Mouse (Mus musculus) neutrophil, adult 5-6 weeks (primary cell): ENCODE results near the gene Stk10. TPM values are rescaled to one million over a fixed set of nuclear protein-coding genes. Genes with fewer than 3 reads are reported as not detected.

Source experiments
- ATAC-seq: fragments of 151-379, 151-347 bp; 2 replicates; pipeline ENCODE4 v1.8.0; 2017; ENCODE audit warnings: mild to moderate bottlenecking, moderate TSS enrichment; ENCODE audit not compliant: insufficient number of reproducible peaks, poor library complexity, low FRiP score, severe bottlenecking; ENCODE audit errors: extremely low read depth
- total RNA-seq: library from RNA; stranded (forward); fragments of 200-1000 nt; gene quantifications from 2 replicates; pipeline ENCODE4 v1.2.3, GENCODE M21; 2017

Stk10 gene
- total RNA-seq, 1 experiment from 2014 or later: 193 TPM

GRCm38 (mm10) chr11:32519354-32519753 is 13.8 kb upstream of the Stk10 start:
- no peak for ATAC-seq

DNA sequence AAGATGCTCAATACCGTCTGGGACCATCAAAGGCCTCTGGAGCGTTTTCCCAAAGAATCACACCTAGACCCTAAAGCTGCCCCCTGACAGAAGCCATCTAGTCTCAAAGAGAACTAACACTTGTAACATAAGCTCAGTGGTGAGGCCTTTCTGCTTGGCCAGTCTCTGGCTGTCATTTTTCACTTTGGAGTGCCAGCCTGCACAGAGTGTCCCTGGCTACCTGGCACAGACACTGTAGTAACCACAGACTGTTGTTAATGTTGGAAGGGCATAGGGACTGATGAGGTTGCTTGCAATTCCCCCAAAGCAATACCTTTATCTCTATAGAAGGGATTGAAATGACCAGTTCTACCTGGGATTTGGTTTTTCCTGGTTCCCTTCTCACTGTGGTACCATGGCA is 11.9 kb upstream of the Stk10 start:
- no peak for ATAC-seq

- ATAC-seq: no peak
Measured at GRCm38 (mm10) chr11:32524122-32524920, 8.8 kb upstream of the Stk10 start.

GRCm38 (mm10) chr11:32527006-32527405 is 6.1 kb upstream of the Stk10 start:
- no peak for ATAC-seq

- no peak for ATAC-seq
Measured at GRCm38 (mm10) chr11:32530151-32530550, 3.0 kb upstream of the Stk10 start.

GRCm38 (mm10) chr11:32531871-32532764 is 987 bp upstream of the Stk10 start, which contains the start of gene Efcab9:
Gene Efcab9 (minus strand): TSS chr11:32532081.
- ATAC-seq: no peak

DNA sequence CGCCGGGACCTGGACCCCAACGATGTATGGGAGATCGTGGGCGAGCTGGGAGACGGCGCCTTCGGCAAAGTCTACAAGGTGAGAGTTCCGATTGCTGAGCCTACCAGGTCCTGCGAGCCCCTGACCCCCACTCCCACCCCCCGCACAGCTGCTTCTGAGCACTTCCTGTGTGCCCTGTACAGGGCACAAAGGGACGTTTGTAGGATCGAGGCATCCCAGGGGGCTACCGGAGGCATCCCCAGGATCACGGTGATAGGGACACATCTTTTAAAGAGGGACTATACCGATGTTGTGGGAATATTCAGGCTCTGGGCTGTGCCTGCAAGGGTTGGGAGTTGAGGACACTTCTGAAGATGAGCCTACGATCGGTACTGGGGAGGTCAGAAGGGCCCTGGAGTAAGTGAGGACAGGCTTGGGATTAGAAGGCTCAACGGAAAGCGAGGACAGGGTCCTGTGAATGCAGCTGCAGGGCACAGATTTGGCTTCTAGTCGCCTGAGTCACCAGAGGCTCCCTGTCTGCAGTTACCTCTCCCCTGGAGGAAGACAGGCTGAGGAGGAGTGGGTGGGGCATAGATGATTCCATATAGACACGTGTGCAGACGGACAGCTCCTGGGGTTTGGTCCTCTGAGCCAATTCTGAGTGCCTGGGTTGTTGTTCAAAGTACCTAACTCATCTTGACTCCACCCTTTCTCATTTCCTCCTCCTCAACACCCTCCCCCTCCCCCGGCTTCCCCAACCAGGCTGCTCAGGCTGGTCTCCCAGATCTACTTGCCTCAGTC is 567 bp downstream of the Stk10 start:
- ATAC-seq: peak; percentile 79

DNA sequence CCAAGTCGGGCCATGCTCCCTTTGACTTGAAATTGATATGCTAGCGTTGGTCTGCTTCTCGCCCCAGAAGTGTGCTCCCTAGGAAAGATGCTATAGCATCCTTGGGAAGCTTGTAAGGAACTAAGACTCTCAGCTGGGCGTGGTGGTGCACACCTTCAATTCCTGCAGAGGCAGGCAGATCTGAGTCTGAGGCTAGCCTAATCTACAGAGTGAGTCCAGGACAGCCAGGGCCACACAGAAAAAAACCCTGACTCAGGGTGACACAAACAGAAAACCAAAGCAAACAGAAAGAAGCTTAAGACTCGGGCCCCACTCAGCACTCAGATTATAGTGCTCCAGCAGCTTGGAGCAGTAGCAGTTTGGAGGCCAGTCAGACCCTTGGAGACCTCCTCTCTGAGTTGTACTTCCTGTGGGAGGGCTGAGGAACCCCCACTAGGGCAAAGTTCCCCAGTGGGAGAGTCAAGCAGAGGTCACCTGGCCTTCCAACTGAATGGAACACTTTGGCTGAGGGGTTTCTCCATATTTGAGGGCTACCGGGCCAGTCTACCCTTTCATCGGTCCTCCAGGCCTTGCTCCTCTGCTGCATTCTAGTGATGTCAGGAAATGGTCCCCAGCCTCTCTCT is 1.5 kb downstream of the Stk10 start:
- no peak for ATAC-seq

- no peak for ATAC-seq
Measured at GRCm38 (mm10) chr11:32535646-32536045, 2.5 kb downstream of the Stk10 start.

DNA sequence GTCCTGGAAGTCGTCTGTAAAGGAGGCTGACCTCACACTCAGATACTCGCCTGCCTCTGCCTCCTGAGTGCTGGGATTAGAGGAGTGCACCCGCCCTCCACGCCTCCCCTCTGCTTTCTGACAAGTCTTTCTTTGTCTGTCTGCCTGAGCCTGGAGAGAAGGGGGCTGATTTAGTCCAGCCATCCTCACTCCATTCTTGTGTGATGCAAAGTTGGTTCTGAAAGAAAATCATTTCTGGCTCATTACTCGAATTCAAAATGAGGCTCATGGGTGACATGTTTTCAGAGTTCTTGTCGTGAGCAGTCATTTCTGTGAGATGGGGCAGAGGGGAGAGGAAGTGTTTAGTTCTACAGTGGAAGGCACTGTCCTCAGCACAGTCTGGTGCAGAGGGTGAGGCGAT is 3.8 kb downstream of the Stk10 start:
- no peak for ATAC-seq

GRCm38 (mm10) chr11:32538435-32538834 is 5.3 kb downstream of the Stk10 start:
- ATAC-seq: no peak

GRCm38 (mm10) chr11:32538846-32539245 is 5.7 kb downstream of the Stk10 start:
- ATAC-seq: peak; percentile 4; the same call in 1 of the 2 replicates

DNA sequence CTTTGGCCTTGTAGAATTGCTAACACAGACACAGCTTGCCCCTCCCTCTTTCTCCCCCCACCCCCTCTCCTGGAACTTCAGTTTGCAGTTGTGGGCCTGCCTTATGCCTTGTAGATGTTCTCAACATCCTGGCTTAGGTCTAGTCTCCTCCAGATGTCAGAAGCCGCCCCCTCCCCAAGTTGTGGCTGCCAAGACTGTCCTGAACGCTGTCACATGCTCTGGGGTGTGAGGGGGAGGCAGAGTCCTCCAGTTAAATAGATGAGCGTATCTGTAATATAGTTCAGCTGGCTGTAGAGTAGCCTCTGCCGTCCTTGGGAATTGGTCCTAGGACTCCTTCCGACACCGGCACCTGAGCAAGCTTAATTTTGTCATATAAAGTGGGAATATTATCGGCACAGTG is 6.6 kb downstream of the Stk10 start:
- no peak for ATAC-seq

DNA sequence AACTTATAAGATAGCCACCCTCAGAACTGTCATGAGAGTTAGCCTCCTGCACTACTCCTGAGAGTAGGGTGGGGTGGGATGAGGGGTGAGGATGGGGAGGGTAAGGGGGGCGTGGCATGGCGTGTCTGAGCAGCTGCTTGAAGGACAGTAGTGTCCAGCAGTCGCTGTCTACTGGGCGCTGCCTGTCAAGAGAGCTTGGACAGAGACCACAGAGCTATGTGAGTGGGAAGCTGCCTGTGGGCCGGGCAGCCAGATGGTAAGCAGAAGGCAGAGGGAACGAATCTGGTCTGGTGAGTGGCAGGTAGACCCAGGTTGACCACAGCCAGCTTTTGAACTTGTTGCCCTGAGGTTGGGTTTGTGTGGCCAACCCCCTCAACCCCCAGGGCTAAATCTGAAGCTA is 7.4 kb downstream of the Stk10 start:
- ATAC-seq: no peak

- ATAC-seq: no peak
Measured at GRCm38 (mm10) chr11:32542181-32542580, 9.1 kb downstream of the Stk10 start.

DNA sequence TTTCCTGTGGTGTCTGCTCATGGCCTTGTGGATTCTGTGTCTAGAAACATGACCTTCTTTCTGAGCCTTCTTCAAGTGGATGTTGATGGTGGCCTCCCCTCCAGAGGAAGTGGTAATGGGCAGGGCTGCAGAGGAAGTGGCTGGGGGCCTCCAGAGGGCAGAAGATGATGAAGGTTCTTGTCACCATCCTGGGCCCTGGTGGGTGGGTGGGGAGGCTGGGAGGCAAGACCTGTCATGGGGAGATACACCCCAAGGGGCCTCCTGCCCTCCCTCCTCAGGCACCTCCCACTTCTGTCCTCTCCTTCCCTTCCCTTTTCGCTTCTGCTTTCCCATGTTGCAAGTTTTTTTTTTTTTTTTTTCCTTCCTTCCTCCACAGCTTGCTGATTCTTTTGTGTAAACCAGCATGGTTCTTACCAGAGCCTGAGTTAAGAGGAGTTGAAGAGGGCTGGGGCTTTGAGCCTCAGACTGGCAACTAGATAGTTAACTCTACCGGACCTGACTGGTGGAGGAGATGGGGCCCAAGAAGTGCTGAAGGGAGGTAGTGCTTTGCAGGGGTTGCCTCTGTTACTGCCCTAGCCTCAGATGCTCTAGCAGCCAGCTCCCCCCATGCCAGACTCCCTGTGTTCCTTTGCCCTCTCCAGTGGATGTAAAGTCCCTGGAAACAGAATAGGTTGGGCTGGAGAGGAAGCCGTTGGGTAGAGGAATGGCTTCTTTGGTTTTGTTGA is 9.7 kb downstream of the Stk10 start:
- peak; percentile 86 for ATAC-seq

DNA sequence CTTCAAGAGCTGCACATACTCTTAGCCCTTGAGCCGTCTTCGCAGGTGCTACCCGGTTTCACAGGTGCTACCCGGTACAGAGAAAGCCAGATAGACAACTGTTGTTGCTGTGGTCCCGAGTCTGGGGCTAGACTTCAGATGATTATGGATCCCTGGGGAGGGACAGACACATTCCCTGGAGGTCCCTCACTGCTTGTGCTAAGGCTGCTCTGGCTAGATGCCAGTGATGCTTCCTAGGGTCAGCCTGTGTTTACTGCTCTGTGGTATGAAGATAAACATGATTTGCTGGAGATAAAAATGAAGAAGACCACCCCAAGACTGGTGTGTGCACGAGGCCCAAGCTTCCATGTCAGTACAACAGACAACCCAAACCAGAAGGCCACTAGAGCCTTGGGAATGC is 10.9 kb downstream of the Stk10 start:
- ATAC-seq: no peak

GRCm38 (mm10) chr11:32544497-32544896 is 11.4 kb downstream of the Stk10 start:
- no peak for ATAC-seq
